Mouse (Mus musculus): Measurements from ENCODE around the gene Pde6h.

DNA sequence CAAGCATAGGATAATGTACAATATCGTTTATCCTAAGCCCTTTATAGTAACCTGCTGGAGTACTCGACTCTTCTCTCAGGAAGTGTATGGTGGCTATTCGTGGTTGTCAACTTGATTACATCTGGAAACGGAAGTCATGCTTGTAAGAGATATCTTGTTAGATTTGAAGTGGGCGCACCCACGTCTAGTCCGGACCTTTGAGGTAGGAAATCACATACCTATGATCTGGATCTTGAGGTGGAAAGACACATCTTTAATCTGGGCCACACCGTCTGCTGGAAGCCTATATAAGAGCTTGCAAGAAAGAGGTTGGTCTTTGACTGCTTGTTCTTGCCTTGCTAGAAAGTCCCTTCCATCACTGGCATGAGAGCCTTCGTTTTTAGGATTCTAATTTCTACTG is 21.1 kb upstream of the Pde6h start:
- TF ChIP-seq EP300 (optimal IDR thresholded peaks at IDR 0.05) (no peak), CTCF (IDR thresholded peaks at IDR 0.05; ENCODE audit: low read depth) (no peak)
